Mouse (Mus musculus) ES-Bruce4 (cell line): ENCODE measurements at regions not wholly inside any gene's neighbourhood (a gene's known extent, or its start where the extent isn't known, plus 50 kb on each side); places are given as distances from the start of the nearest gene placed in this dataset.

ENCODE experiments used
- CTCF ChIP-seq: IDR thresholded peaks from one replicate; pipeline ENCODE4 v1.8.1; 2011; ENCODE audit warnings: low read depth, low read length
- POLR2A ChIP-seq: IDR thresholded peaks from one replicate; pipeline ENCODE4 v1.8.1; 2011; ENCODE audit warnings: low read length; ENCODE audit not compliant: insufficient read depth

GRCm38 (mm10) chr12:16046643-16047042, 229.9 kb upstream of the Trib2 start:
- TF ChIP-seq CTCF (no peak), POLR2A (no peak)
